Mouse (Mus musculus): Measurements from ENCODE around the gene Cav1.

DNA sequence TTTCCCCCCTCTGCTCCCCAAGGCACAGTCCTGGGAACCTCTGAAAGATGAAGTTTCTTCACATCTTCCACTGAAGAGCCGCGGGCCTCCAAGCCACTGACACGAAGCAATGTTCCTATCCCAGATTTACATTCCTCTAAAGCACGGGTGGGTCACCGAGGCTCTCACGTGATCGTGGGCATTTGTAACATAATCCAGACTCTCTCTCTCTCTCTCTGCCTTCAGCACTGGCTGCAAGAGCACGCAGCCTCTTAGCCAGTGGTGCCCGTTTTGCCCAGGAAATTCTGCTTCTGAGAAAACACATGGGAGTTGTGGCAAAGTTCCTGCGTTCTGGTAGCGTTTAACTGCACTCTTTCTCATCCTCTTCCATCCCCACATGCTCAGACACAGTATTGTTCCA lies 21.1 kb downstream of the Cav1 start:
- no peak for TF ChIP-seq CTCF (IDR thresholded peaks at IDR 0.05; ENCODE audit: borderline replicate concordance, control insufficient read depth, extremely low read depth, insufficient read depth, low read length, poor library complexity)
- no peak for TF ChIP-seq POLR2A (IDR thresholded peaks at IDR 0.05; ENCODE audit: control insufficient read depth, extremely low read depth, insufficient read depth, low read length, poor library complexity)

Measured in thymus, adult 2 months (tissue).